Mouse (Mus musculus): ENCODE measurements around the gene Cenpm.

DNA sequence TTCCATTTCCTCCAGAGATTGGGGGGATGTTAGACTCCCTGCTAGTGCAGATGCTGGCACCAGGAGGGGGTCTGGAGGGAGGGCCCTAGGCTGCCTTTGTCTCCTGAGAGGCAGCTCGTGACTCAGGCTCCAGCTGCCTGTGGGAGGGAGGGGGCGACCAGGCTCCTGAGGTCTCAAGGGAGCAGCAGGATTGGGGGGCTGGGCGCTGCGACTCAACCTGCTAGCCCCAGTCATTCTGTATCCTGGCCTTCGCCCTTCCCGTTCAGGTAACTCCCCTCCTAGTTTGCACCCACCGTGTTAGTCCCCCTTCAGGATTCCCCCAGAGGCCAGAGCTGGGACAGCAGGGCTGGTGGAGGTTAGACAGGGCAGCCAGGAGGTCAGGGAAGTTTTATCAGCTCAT is 27.5 kb downstream of the Cenpm start:
- TF ChIP-seq CTCF (IDR thresholded peaks at IDR 0.05; ENCODE audit: low read depth, low read length): no peak
- peak; percentile 94 for TF ChIP-seq EP300 (IDR thresholded peaks at IDR 0.05; ENCODE audit: insufficient read depth, low read depth, low read length)
- no peak for TF ChIP-seq POLR2A (IDR thresholded peaks at IDR 0.05; ENCODE audit: insufficient read depth, low read length)

Measured in ES-Bruce4 (cell line).